Mouse (Mus musculus) layer of hippocampus, postnatal 25 days (tissue): ENCODE measurements at regions not wholly inside any gene's neighbourhood (a gene's known extent, or its start where the extent isn't known, plus 50 kb on each side); places are given as distances from the start of the nearest gene placed in this dataset.
A peak's percentile ranks its signal among the peaks of the same experiment; 100 is the strongest.
"Not testable (repeated sequence)": the region's sequence is repeated elsewhere in the genome, so short reads cannot be mapped to it uniquely, and the experiment has no call there.

Experiments used
- DNase-seq, 2 experiments: peaks; one replicate each; pipeline ENCODE4 v3.0.0; 2022; ENCODE audit warnings: mixed read lengths in 2 of 2, low spot score in 1 of 2; ENCODE audit errors: extremely low spot score in 1 of 2

DNA sequence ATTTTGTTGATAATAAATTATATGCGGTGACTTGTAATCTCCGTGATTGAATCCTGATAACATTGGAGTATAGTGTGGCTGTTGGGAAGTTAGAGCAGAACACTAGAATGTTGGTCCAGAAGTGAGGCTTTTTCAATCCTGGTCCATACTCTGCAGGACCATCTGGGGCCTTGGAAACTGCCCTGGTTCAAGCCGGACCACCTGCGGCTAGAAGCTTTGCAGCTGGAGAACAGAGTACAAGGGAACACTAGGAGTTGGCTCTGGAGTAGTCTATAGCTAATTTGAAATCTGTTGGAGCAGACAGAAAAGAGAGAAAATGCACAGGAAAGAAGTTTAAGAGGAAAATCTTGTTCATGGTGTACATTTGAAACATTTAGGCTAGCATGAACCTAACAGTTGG lies 79.0 kb downstream of the Casp12 start:
- DNase-seq = no peak

DNA sequence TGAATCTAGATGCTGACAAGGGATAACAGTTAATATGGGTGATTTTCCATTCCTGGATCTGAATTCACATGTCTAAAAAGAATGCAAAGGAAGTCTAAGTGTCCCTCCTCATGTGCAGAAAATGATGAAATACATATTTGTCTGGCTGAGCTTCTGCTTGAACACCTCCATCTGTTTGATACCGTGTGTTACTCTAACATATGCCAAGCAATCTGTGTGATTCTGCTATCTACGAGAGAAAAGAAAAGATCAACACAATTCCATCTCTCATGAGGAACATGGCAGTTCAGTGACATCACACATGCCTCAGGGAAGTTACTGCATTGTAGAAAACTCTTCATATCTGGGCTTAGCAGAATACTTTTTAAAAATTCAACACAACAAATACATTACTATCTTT lies 103.0 kb downstream of the Casp12 start:
- DNase-seq = no peak

- DNase-seq = no peak
Observed at GRCm38 (mm10) chr9:5456606-5457005, 111.4 kb downstream of the Casp12 start.

DNA sequence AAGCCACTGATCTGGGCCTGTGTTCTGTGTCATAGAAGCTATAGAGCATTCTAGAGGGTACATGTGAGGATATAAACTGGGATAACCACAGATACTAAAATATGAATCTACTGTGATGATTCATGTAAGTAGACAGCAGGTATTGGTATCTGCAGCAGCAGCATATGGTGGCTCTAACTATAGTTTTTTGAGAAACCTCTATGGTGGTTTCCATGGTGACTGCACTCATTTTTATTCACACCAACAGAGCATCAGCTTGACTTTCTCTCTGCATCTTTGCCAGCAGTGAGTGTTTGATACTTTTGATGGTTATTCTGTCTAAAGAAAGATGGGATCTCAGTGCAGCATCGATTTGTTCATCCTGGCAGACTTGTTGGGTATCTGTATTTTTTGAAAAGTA lies 126.8 kb downstream of the Casp12 start:
- DNase-seq = no peak

GRCm38 (mm10) chr9:5474271-5474670 lies 129.0 kb downstream of the Casp12 start:
- DNase-seq = no peak

DNA sequence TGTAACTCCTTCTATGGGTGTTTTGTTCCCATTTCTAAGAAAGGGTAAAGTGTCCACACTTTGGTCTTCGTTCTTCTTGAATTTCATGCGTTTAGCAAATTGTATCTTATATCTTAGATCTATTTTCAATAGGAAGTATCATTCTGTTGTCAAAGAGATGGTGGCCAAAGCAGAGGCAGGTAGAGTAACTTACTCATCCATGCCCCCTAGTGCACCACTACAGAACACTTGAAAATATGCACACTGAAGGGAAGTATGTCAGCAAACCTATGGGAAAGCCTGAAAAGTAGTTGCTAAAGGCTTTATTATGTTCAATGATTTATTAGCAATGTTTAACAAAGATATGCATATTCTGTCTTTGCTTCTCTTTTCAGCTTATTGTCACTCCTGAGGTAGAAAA lies 140.0 kb downstream of the Casp12 start:
- no peak for DNase-seq

DNA sequence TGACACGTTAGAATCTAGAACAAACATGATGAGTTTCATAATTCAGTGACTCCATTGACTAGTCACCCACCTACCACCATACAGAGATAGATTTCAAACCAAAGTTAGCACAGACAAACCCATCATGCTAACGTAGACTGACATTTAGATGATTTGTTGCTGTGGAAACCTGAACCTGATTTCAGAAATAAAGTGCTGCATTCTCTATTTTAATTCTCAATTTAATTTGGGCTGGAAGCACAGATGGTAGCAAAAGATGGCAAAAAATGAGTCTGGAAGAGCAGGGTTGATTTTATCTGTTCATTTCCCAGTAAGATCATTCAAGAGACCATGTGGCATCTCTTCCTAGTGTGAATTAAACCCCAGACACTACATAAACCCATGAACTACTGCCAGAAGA lies 151.6 kb downstream of the Casp12 start:
- no peak for DNase-seq

DNA sequence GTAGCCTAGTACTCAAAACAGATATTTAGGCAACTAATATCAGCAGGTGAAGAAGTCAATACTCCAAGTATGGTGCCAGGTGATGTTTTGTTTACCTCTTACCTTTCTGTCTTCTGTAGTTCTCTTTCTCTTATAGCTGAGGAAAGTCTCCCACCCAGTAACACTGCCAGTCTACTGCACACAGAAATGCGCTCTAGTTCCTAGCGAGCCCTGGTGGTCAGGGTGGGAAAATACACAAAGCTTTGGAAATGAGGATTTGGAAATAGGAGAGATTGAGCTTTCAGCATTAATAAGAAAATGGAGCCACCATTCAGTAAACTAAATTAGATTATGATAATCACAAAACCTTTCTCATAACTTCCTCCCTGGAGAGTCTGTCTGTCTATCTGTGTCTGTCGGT lies 153.1 kb downstream of the Casp12 start:
- no peak for DNase-seq

GRCm38 (mm10) chr9:5525762-5526360 lies 180.6 kb downstream of the Casp12 start:
- no peak for DNase-seq

- no peak for DNase-seq
Observed at GRCm38 (mm10) chr9:5542604-5543003, 197.4 kb downstream of the Casp12 start.

GRCm38 (mm10) chr9:5575072-5575471 lies 229.8 kb downstream of the Casp12 start:
- no peak for DNase-seq

GRCm38 (mm10) chr9:5578168-5578567 lies 232.9 kb downstream of the Casp12 start:
- not testable (repeated sequence) for DNase-seq

- DNase-seq = no peak
Observed at GRCm38 (mm10) chr9:5595891-5596635, 250.8 kb downstream of the Casp12 start.

- no peak for DNase-seq
Observed at GRCm38 (mm10) chr9:5604019-5604418, 258.8 kb downstream of the Casp12 start.

DNA sequence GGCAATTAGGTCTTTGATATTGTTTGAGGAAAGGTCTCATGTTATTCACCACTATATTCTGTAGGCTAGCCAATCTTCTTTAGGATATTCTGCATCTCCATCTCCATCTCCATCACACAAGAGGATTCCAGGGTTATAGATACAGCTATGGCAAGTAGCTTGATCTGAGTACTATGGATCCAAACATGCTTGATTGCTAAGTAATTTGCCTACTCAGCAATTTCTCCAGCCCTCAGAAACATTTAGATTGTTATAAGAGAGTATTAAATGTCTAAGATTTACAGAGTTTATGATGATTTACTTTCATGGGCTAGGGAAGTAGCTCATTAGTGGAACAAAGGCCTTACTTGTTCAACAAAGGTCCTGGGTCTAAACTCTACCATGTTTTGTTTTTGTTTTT lies 259.8 kb downstream of the Casp12 start:
- no peak for DNase-seq

- no peak for DNase-seq
Observed at GRCm38 (mm10) chr9:5616725-5617124, 271.5 kb downstream of the Casp12 start.

DNA sequence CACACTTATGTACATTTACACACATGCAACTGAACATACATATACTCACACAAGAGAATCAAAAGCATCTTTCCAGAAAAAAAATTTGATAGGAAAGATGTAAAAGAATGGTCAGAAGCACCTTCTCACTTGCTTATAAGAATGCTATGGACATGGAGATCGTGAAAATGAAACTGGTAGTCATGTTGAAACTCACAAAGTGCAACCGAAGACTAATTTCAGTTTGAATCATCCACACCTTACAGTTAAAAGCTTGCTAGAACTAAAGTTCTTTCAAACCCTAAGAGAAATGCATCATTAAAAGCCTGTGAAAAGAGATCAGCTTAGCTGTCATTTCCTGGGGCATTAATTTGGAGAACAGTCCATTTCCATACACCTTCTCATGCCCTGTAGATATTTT lies 278.2 kb downstream of the Casp12 start:
- DNase-seq = no peak

DNA sequence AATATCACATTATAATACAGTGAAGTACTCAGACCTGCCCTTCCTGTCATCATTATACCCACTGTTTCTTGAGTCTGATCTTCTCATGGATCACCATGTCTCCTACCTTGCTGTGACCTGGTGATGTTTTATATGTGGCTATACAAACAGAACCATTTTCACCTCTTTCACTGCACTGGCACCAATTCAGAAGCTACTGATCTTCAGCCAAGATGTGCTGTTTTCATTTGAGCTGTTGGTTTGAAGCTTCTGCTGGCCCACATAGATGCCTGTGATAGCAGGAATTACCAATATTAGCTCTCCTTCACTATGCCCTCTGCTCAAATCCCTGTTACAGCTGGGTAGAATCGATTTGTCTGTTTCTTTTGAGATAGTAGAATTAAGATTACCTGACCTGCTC lies 282.3 kb downstream of the Casp12 start:
- no peak for DNase-seq

DNA sequence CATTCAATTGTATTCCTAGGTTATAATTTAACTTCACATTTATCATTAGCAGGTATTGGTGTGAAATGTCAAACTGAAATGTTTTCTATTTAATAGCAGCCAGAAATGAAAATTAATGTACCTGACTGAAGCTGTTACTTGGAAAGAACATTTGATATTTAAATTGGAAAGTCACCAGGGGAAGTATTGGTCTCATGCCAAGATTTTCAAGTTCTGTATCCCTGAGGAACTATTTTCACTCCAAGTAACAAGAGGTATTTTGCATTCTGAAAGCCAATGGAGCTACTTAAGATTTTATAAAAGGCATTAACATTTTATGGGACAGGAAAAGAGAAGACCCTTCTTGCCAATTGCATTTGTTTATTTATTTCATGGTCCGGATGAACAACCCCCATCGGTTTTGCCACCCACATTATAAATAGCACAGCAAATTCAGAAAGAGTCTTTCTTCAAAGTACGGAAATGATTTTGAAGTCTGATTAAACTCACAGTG lies 289.3 kb downstream of the Casp12 start:
- no peak for DNase-seq

DNA sequence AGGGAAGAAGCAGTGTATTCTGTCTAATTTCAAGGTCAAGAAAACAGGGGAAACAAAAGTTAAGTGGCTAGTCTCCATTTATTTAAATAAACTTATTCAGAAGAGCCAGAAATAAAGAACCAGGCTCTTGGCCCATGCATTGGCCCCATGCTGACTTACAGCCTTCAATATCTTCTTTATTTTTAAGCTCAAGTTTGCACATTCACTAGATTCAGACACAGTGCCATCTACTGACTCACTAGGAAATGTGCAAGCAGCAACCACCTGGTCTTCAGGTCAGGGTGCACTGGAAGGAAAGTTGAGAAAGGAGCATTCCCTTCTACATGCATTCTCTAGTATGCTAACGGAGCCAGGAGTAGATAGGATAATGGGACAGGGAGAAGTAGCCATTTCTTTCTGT lies 289.7 kb downstream of the Casp12 start:
- DNase-seq = peak in 1 of 2 experiments; percentile 8

GRCm38 (mm10) chr9:5663886-5664285 lies 318.7 kb downstream of the Casp12 start:
- DNase-seq = no peak

DNA sequence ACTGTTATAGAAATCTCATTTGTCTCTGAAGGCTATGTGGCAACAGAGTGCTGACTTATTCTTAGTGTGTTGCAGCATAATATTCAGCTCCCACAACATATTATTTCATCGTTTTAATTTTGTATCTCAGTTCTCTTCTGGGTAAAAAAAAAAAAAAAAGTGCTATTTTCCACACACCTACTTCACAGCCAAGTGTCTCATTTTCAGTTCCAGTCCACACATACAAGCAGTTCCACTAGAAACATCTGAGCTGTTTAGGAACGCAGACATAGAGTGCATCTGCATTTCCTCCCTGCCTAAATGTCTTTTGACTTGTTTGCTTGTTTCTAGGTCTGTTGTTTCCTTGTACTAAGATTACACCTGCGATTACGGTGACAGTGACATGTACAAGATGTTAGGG lies 328.3 kb downstream of the Casp12 start:
- no peak for DNase-seq
